In genomic region chr13:43196000-43196399, GRCm38 (mm10) we compare ENCODE assay signal across 14 mouse cellular contexts. TPM values are rescaled to one million over a fixed set of nuclear protein-coding genes. Genes with fewer than 3 reads are reported as not detected.
A peak's percentile ranks its signal among the peaks of the same experiment; 100 is the strongest.
DNase-seq lines count a peak whose midpoint lies in the region; ATAC-seq and TF ChIP-seq lines count a peak whose summit lies in the region.
"Had no signal": no experiment of that assay in that cellular context is flagged by ENCODE, and none has a peak within 500 bp of the region (broad histone marks: within the 10 kb centered on the region; RNA-seq: fewer than 3 reads in every experiment).

No protein-coding gene starts in this region.

- no peak overlapping the region for H3K9ac ChIP-seq in kidney, embryonic 16.5 days (replicated peaks; ENCODE audit: low read length)
- H3K9ac ChIP-seq: embryonic facial prominence, embryonic 13.5 days; liver, embryonic 15.5 days; stomach, embryonic 15.5 days had no signal

- peak; percentile 47 to 72 for DNase-seq in adrenal gland, adult (ENCODE audit: inconsistent age in 2 of 2, low spot score in 1 of 2)
- no peak for DNase-seq in adrenal gland, postnatal 4 days (ENCODE audit: low spot score in 2 of 2)
- DNase-seq in kidney, adult 18-20 months = no peak
- no peak for DNase-seq in brain, embryonic 14.5 days (ENCODE audit: low read depth)
- DNase-seq in heart, postnatal 14 days = peak; percentile 41 to 66
- DNase-seq in frontal cortex, adult 2 months (ENCODE audit: extremely low spot score in 1 of 2, low spot score in 1 of 2) = no peak
- DNase-seq in Muller cell, postnatal 12 days (ENCODE audit: inconsistent ontology term) = no peak
- DNase-seq: right cerebral cortex, adult 18-20 months had no signal

- no peak overlapping the region for H3K4me2 ChIP-seq in kidney, embryonic 16.5 days (replicated peaks; ENCODE audit: low read depth, low read length)
- H3K4me2 ChIP-seq: embryonic facial prominence, embryonic 13.5 days; liver, embryonic 15.5 days; stomach, embryonic 15.5 days had no signal

- intact Hi-C loops in heart, postnatal 14 days (cut with DNase I) = loop anchor here (5.0 kb wide), 1 partner anchor 171 kb away; the partner anchor contains the start of gene Sirt5

- H3K4me1 ChIP-seq in kidney, embryonic 16.5 days (ENCODE audit: insufficient read depth, low read length) = peaks cover 9% of the 10 kb centered on the region

- peak; percentile 32; the same call in 1 of the 2 replicates for ATAC-seq in kidney, embryonic 16.5 days (ENCODE audit: low FRiP score, low TSS enrichment)
- ATAC-seq: forebrain, embryonic 16.5 days had no signal

- no peaks in the 10 kb centered on the region for H3K9me3 ChIP-seq in kidney, embryonic 16.5 days (ENCODE audit: low read length)
- H3K9me3 ChIP-seq: embryonic facial prominence, embryonic 13.5 days; liver, embryonic 15.5 days; stomach, embryonic 15.5 days had no signal

- H3K36me3 ChIP-seq in kidney, embryonic 16.5 days (ENCODE audit: insufficient read depth, low read length) = no peaks in the 10 kb centered on the region
- H3K36me3 ChIP-seq: liver, embryonic 15.5 days; stomach, embryonic 15.5 days had no signal

- peak; percentile 18; the same call in 1 of the 2 replicates for TF ChIP-seq CTCF in brain, embryonic 14.5 days (IDR thresholded peaks at IDR 0.05; ENCODE audit: borderline replicate concordance, extremely low read depth, insufficient read depth, insufficient read length)

- H3K27ac ChIP-seq in kidney, embryonic 16.5 days (ENCODE audit: low read length) = no peak overlapping the region
- H3K27ac ChIP-seq: embryonic facial prominence, embryonic 13.5 days; liver, embryonic 15.5 days; stomach, embryonic 15.5 days had no signal

- no peak overlapping the region for H3K4me3 ChIP-seq in kidney, embryonic 16.5 days (ENCODE audit: low read length)
- H3K4me3 ChIP-seq: embryonic facial prominence, embryonic 13.5 days; liver, embryonic 15.5 days; myocyte; stomach, embryonic 15.5 days had no signal

- H3K27me3 ChIP-seq in kidney, embryonic 16.5 days (ENCODE audit: insufficient read depth, low read length) = no peaks in the 10 kb centered on the region
- H3K27me3 ChIP-seq: embryonic facial prominence, embryonic 13.5 days; stomach, embryonic 15.5 days had no signal

- no peak for TF ChIP-seq POLR2A in brain, embryonic 14.5 days (IDR thresholded peaks at IDR 0.05; ENCODE audit: borderline replicate concordance, extremely low read depth, insufficient read depth, insufficient read length, poor library complexity, severe bottlenecking)

- WGBS in kidney, embryonic 16.5 days = 47% methylated on average over 7 of the region's 7 CpGs

RNA-seq across cellular contexts. Expression of gene Tbc1d7, which starts 24.7 kb away (rescaled TPM):
- total RNA-seq in adrenal gland, postnatal 4 days (2021) = 10 to 100 TPM; 27.0 to 29.9 TPM
- 57.3 and 58.0 TPM in 2 replicates for polyA plus RNA-seq in kidney, embryonic 16.5 days (2015; fragmentation: Nextera tagmentation; extraction: Ambion mirVana)
- 43.0 and 46.2 TPM in 2 replicates for polyA plus RNA-seq in brain, embryonic 14.5 days (2012; rRNA removed)
- total RNA-seq in heart, postnatal 14 days (2021) = 10 to 100 TPM; 29.7 to 35.3 TPM
- polyA plus RNA-seq in frontal cortex, adult 2 months (2012; rRNA removed) = 31.6 and 35.8 TPM in 2 replicates

Comparison
In these comparisons a context has a peak if more than half of its experiments do, and no peak if none do; other contexts are left out.
1. DNase-seq: peak in adrenal gland, adult (2 of 2) and heart, postnatal 14 days (2 of 2); none in adrenal gland, postnatal 4 days (0 of 2), kidney, adult 18-20 months (single experiment), brain, embryonic 14.5 days (single experiment), frontal cortex, adult 2 months (0 of 2) and Muller cell, postnatal 12 days (single experiment).